Mouse (Mus musculus) B cell, adult 2 months (primary cell): ENCODE data around the gene Csf1.
"Not testable (repeated sequence)": the region's sequence is repeated elsewhere in the genome, so short reads cannot be mapped to it uniquely, and the experiment has no call there.

Source experiments
- DNase-seq, 2 experiments: peaks; one replicate each; pipeline ENCODE4 v3.0.0; 2022

Gene Csf1

GRCm38 (mm10) chr3:107746026-107746425 is 14.2 kb downstream of the Csf1 start:
- DNase-seq: no peak

DNA sequence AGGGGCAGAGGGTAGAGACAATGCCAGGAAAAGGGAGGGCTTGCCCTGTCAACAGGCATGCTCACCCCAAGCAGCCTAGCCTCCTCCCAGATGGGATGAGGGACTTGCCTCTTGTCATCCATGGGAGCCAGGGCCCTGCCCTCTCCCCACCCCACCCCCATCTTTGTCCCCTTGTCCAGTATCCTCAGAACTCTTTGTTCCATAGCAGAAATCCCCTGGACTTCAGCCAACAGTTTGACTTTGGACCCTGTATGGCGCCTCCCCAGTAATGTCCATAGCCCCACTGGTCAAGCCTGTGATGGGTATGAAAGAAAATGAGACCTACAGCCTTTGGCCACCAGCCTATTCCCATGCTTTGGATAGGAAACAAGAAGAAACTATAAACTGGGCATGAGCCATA is 16.6 kb downstream of the Csf1 start:
- no peak for DNase-seq

- no peak for DNase-seq
Measured at GRCm38 (mm10) chr3:107743107-107743506, 17.2 kb downstream of the Csf1 start.

GRCm38 (mm10) chr3:107742071-107742710 is 18.1 kb downstream of the Csf1 start:
- no peak for DNase-seq

DNA sequence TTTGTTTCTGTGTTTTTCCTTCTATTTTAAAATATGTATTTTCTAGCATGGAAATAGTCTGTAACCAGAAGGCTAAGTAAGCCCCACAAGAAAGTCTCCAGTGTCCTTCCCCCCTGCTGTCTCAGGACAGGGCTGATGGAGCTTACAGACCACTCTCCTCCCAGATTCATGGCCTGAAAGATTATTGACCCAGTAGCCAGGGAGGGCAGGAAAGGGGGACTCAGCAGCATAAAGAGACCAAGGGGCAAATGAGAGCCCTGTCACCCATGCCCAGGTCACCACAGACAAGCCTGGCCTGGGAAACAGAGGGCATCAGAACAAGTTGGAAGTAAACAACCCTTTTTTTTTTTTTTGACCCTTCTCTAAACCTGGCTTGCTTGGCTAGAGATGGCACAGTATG is 18.9 kb downstream of the Csf1 start:
- DNase-seq: no peak

GRCm38 (mm10) chr3:107740578-107741207 is 19.6 kb downstream of the Csf1 start:
- DNase-seq: no peak

GRCm38 (mm10) chr3:107739966-107740365 is 20.3 kb downstream of the Csf1 start:
- DNase-seq: no peak

- no peak for DNase-seq
Measured at GRCm38 (mm10) chr3:107739456-107739855, 20.8 kb downstream of the Csf1 start.

DNA sequence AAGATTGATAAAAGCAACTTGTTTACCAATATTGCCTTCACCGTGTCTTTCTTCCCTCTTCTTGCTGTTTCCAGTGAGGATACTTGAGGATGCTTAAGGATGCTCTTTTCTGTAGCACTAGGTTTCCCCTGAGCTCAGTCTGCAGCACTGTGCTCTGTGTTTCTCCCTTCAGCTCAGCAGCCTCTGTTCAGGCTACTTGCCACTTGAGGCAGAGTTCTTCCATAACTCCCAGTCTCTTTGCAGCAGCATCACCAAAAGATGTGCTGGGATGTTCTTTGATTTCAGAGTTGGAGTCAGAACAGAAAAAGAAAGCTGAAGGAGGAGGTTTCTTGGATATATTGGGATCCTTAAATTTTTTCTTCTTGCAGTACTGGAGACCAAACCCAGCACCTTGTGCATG is 21.6 kb downstream of the Csf1 start:
- no peak for DNase-seq

DNA sequence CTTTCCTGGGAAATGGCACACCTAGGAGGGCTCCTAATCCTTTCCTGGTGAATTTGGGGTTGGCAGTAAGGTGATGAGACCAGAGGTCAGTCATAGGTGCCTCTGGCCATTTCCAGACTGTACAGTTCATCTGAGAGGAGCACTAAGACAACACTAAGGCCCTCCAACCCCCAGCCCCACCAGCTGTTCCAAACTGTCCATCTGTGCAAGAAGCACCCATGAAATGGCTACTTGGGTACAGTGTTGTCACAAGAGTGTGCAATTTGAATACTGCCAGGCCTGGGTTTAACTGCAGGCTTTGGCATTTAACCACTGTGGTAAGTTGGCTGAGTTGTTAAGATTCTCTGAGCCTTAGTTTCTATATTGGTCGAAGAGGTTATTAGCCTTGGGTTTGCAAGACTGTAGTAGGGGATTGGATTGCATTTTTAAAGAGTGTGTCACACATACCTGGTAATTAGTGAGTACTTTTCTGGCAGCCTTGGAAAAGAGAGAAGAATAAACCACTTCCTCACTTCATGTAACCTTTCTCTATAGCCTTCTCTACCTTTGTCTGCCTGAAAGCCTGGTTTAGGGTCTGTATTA is 22.6 kb downstream of the Csf1 start:
- no peak for DNase-seq

- not testable (repeated sequence) for DNase-seq
Measured at GRCm38 (mm10) chr3:107735620-107736019, 24.6 kb downstream of the Csf1 start.

DNA sequence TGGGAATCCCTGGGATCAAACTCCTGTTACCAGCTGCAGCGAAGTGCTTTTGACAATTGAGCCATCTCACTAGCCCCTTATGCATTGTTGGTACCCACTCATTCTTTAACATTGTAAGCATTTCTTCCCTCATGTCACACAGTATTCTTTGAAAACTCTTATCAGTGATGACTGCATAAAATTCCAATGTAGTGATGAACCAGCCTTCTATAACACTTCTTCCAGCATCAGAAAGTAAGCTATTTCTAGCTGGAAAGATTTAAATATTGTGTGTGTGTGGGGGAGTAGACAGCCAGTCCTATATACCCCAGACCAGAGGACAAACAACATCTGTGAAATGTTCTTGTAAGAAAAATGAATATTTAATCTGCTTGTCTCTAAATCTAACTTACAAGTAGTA is 26.9 kb downstream of the Csf1 start:
- no peak for DNase-seq

DNA sequence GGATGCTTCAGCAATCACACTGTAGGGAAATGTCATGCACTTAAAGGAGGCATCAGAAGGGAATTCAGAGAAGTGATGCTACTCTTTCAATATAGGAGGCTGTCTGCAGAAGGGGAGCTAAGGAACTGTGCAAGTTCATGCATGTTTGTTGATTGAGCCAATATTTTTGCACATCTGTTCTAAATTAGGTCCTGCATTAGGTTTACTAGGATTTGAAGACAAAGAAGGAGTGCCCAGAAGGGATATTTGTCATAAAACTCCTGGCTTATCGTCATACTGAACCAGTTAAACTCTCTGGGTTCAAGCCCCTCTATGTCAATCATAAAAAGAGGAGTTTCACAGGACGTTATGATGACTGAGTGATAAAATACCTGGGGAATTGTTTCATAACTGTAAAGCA is 30.0 kb downstream of the Csf1 start:
- no peak for DNase-seq

DNA sequence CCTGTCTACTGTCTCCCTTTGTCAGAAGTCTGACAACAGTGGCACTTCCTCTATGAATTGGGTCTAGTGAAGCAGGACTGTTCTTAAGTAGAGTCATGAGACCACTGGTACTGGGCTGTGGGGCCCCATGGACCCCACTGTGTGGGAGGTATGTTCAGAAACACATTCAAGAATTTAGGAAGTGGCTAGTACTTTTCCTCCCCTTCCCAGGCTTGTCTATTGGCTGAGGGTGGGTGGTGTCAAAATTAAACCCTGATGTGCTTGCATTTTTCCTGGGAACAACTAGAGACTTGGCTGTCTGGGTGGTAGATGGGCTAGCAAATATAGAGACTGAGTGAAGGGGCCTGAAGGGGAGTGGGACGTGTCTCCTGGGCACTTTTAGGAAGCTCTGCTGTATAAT is 31.8 kb downstream of the Csf1 start:
- DNase-seq: no peak

DNA sequence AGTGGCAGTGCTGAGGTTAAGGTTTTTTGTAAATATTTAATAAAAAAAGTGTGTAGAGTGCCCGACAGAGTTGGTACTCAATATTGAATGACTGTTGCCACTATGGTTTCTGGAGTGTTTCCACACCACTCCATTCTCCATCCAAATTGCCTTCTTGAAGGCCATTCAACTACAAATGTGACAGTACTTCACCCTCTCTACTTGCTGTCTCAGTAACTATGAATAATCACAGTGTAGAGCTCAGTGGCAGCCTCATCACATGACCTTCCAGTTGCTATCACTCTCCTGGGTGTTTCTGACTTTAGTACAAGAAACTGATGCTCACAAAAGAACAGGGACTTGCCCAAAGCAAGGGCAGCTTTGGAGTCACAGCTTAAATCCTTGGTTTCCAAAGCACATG is 44.3 kb downstream of the Csf1 start:
- no peak for DNase-seq

GRCm38 (mm10) chr3:107714276-107714933 is 45.9 kb downstream of the Csf1 start:
- no peak for DNase-seq

GRCm38 (mm10) chr3:107712081-107712480 is 48.2 kb downstream of the Csf1 start:
- DNase-seq: no peak

DNA sequence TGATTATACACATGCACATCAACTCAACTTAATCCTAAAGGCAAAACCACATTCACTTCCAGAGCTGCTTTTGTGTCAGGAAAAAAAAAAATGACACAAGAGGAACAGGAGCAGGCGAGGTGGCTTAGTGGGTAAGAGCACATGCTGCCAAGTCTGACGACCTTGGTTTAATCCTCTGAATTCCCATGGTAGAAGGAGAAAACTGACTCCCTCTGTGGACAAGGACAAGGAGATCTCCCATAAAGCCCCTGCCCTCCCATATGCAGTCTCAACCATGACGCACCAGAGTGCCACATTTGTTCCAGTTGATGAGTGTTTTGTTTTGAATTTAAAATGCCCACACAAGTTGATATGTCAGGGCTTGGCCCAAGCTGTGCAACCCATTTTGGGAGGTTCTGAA is 51.1 kb downstream of the Csf1 start:
- no peak for DNase-seq

DNA sequence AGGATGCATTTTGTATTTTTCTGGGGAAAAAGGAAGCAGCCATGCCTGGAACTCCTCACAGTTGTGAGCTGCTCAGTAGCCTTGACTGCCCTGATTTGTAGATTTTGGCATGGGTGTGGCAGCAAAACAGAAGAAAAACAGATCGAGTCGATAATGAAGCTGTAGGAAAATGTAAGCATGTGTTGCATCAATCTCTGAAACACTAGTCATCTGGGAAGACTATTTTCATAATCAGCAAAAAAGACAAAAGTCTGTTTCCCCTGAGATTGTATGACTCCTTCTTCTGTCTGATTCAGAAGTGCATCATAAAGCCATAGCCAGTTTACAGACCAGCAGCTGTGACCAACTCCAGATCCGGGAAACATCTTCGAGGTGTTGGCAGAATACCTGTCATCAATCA is 53.0 kb downstream of the Csf1 start:
- no peak for DNase-seq

- DNase-seq: no peak
Measured at GRCm38 (mm10) chr3:107706164-107706563, 54.1 kb downstream of the Csf1 start.

DNA sequence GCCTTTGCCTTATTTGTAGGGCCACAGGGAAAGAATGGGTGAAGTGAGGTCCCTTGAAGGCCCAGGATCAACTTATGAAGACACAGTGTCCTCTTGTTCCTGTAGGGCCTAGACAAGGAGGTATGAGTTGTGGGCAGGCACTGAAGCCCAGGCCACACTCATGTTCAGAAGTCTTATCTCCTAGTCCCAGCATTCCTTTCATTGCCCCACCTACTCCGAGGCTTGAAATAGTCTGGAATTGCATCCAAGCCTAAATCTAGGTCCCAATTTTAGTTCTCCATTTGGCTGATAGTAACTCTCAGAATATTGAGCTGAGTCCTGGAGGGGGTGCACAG is 55.9 kb downstream of the Csf1 start:
- DNase-seq: no peak

GRCm38 (mm10) chr3:107703675-107704370 is 56.4 kb downstream of the Csf1 start:
- no peak for DNase-seq

- no peak for DNase-seq
Measured at GRCm38 (mm10) chr3:107701767-107702394, 58.4 kb downstream of the Csf1 start.
